Mouse (Mus musculus) erythroblast, embryonic 14.5 days (primary cell): ENCODE data around the gene Plekha4.
A peak's percentile ranks its signal among the peaks of the same experiment; 100 is the strongest.

Source experiments
- GATA1 ChIP-seq: IDR thresholded peaks from 2 replicates; pipeline ENCODE4 v1.6.1; 2012; ENCODE audit warnings: low read length, inconsistent platforms, mixed read lengths
- TAL1 ChIP-seq: IDR thresholded peaks from 3 replicates; pipeline ENCODE4 v1.6.1; 2012; ENCODE audit warnings: low read length, inconsistent platforms, mixed read lengths

GRCm38 (mm10) chr7:45509912-45510787 is 16.0 kb upstream of the Plekha4 start, which contains the start of gene Nucb1:
- TF ChIP-seq TAL1 (no peak), GATA1 (peak; percentile 50; the same call in 1 of the 2 replicates)
